Mouse (Mus musculus) bone marrow macrophage, adult 2 months (primary cell): Measurements from ENCODE around the gene Rock2.

ENCODE experiments used
- CTCF ChIP-seq: IDR thresholded peaks from 2 replicates; pipeline ENCODE4 v1.5.1; 2012; ENCODE audit warnings: low read depth, mild to moderate bottlenecking, low read length, moderate library complexity
- POLR2A ChIP-seq: IDR thresholded peaks from 2 replicates; pipeline ENCODE4 v1.6.1; 2012; ENCODE audit warnings: mild to moderate bottlenecking, low read depth, low read length, borderline replicate concordance

- 0 out of 2 replicates have a peak, but pooled peaks have one; percentile 5 for TF ChIP-seq CTCF
- no peak for TF ChIP-seq POLR2A
Measured at GRCm38 (mm10) chr12:16868618-16869017, 26.1 kb upstream of the Rock2 start.
